Mouse (Mus musculus): ENCODE results near the gene Hist1h1d. TPM values are rescaled to one million over a fixed set of nuclear protein-coding genes. Genes with fewer than 3 reads are reported as not detected.
"Not testable (repeated sequence)": the region's sequence is repeated elsewhere in the genome, so short reads cannot be mapped to it uniquely, and the experiment has no call there.

The Hist1h1d gene
- polyA plus RNA-seq, 1 experiment, result 0.30 TPM

DNA sequence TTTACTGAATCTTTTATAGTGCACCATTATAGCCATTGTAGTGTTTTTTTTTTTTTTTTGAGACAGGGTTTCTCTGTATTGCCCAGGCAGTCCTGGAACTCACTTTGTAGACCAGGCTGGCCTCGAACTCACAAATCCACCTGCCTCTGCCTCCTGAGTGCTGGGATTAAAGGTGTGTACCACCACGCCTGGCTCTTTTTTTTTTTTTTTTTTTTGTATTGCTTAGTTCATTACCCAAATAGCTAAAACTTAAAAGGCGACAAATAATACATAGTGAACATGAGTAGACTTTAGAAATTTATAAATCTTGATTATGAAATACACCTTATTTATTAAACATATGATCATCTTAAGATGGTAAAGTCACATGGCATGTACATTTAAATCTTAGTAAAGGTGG, 11.6 kb upstream of the Hist1h1d start:
- WGBS, result 85% methylated on average over 3 of the region's 3 CpGs
- no peak overlapping the region for H3K4me3 ChIP-seq (ENCODE audit: extremely low read depth, insufficient read depth, insufficient read length)
- no peak for TF ChIP-seq CTCF (IDR thresholded peaks at IDR 0.05; ENCODE audit: extremely low read depth, insufficient read depth, insufficient read length, insufficient replicate concordance)
- no peak for TF ChIP-seq POLR2A (IDR thresholded peaks at IDR 0.05; ENCODE audit: low read depth, low read length)
- no peaks in the 10 kb centered on the region for H3K36me3 ChIP-seq (ENCODE audit: control insufficient read depth, insufficient read depth, low read length)
- no peak overlapping the region for H3K27ac ChIP-seq (ENCODE audit: insufficient read depth, low read length)
- no peak for DNase-seq (ENCODE audit: low read depth in 1 of 2, low spot score in 2 of 2)
- no peaks in the 10 kb centered on the region for H3K27me3 ChIP-seq (ENCODE audit: control insufficient read depth, insufficient read depth, low read length)
- no peaks in the 10 kb centered on the region for H3K4me1 ChIP-seq (ENCODE audit: control insufficient read depth, insufficient read depth, insufficient read length)

DNA sequence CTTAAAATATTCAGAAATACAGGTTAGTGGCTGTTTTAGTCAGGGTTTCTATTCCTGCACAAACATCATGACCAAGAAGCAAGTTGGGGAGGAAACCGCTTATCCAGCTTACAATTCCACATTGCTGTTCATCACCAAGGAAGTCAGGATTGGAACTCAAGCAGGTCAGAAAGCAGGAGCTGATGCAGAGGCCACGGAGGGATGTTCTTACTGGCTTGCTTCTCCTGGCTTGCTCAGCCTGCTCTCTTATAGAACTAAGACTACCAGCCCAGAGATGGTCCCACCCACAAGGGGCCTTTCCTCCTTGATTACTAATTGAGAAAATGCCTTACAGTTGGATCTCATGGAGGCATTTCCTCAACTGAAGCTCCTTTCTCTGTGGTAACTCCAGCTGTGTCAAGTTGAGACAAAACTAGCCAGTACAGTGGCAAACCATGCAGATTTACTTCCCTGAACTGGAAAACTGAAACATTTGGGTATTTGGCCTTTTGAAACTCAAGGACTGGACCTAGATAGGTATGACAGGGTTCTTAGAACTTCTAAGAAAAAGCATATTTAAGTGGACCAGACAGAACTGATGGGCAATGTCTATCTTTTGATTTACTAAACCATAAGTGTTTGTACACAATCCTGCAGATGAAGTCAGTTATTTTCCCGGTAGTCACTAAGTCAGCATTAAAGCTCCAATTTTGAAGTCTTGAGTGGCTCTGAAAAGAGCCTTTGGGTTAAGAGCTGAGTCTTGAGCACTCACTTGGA, 10.7 kb upstream of the Hist1h1d start:
- not testable (repeated sequence) for DNase-seq (ENCODE audit: low read depth in 1 of 2, low spot score in 2 of 2); H3K27me3 ChIP-seq (ENCODE audit: control insufficient read depth, insufficient read depth, low read length); H3K36me3 ChIP-seq (ENCODE audit: control insufficient read depth, insufficient read depth, low read length); H3K4me1 ChIP-seq (ENCODE audit: control insufficient read depth, insufficient read depth, insufficient read length)
- 24% methylated on average over 3 of the region's 3 CpGs for WGBS
- Histone ChIP-seq H3K27ac (ENCODE audit: insufficient read depth, low read length) (peak overlapping the region; percentile 96), H3K4me3 (ENCODE audit: extremely low read depth, insufficient read depth, insufficient read length) (peak overlapping the region; percentile 68)

DNA sequence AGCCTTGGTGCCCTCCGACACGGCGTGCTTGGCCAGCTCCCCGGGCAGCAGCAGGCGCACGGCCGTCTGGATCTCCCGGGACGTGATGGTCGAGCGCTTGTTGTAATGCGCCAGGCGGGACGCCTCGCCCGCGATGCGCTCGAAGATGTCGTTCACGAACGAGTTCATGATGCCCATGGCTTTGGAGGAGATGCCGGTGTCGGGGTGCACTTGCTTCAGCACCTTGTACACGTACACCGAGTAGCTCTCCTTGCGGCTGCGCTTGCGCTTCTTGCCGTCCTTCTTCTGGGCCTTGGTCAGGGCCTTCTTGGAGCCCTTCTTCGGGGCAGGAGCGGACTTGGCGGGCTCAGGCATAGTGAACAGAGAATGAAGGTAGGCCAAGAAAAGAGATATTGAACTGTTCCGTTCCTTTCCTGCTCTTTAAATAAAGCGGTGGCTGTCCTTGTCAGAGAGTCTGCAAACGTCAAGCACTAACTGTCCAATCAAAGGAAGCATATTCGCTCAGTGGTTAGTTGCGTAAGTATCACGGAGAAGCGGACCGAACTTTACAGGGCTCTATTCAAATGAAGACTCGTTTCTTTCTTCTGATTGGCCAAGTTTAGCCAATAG, 10.0 kb upstream of the Hist1h1d start, which contains the start of gene Hist1h2bh:
TSS of gene Hist1h2bh (minus strand) at position 394 of the 609 bp plus-strand sequence.
- WGBS, result under 1% methylated on average over 33 of the region's 42 CpGs
- not testable (repeated sequence) for H3K4me1 ChIP-seq (ENCODE audit: control insufficient read depth, insufficient read depth, insufficient read length); H3K36me3 ChIP-seq (ENCODE audit: control insufficient read depth, insufficient read depth, low read length); H3K27me3 ChIP-seq (ENCODE audit: control insufficient read depth, insufficient read depth, low read length)
- DNase-seq (ENCODE audit: low read depth in 1 of 2, low spot score in 2 of 2), result peak; percentile 61 to 93
- Histone ChIP-seq H3K4me3 (ENCODE audit: extremely low read depth, insufficient read depth, insufficient read length) (peak within 1 kb of the TSS; percentile 68), H3K27ac (ENCODE audit: insufficient read depth, low read length) (peak within 1 kb of the TSS; percentile 96)
- TF ChIP-seq POLR2A (IDR thresholded peaks at IDR 0.05; ENCODE audit: low read depth, low read length), result peak; percentile 72

DNA sequence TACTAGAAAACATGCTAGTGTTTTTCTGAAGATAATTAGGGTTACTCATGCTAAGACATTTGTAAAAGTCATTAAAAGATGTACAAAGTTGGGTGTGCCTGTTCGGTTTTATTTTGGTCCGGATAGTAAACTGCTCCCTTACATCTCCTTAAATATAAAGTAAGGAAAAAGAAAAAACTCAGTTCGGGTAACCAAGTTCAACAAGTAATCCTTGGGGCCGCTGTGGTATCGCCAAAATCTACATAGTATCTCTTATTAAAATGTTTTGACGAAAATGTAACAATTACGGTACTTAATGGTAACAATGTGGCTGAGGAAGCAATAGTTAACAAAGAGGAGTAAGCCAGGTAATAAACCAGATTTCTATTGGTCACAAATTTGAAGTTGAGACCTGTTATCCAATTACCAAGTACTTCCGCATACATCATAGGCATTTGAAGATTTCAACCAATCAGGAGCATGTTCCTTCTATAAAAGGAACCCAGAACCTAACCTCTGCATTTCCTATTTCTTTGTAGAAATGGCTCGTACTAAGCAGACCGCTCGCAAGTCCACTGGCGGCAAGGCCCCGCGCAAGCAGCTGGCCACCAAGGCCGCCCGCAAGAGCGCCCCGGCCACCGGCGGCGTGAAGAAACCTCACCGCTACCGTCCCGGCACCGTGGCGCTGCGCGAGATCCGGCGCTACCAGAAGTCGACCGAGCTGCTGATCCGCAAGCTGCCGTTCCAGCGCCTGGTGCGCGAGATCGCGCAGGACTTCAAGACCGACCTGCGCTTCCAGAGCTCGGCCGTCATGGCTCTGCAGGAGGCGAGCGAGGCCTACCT, 8.9 kb upstream of the Hist1h1d start, which contains the start of gene Hist1h3f:
TSS of gene Hist1h3f (plus strand) at position 88 of the 822 bp plus-strand sequence.
- Histone ChIP-seq H3K36me3 (ENCODE audit: control insufficient read depth, insufficient read depth, low read length) (no peaks in the 10 kb centered on the region), H3K4me1 (ENCODE audit: control insufficient read depth, insufficient read depth, insufficient read length) (no peaks in the 10 kb centered on the region), H3K4me3 (ENCODE audit: extremely low read depth, insufficient read depth, insufficient read length) (peak within 1 kb of the TSS; percentile 68), H3K27me3 (ENCODE audit: control insufficient read depth, insufficient read depth, low read length) (no peaks in the 10 kb centered on the region), H3K27ac (ENCODE audit: insufficient read depth, low read length) (peak within 1 kb of the TSS; percentile 96)
- under 1% methylated on average over 25 of the region's 45 CpGs for WGBS
- no peak for TF ChIP-seq CTCF (IDR thresholded peaks at IDR 0.05; ENCODE audit: extremely low read depth, insufficient read depth, insufficient read length, insufficient replicate concordance)
- peak; percentile 96 for TF ChIP-seq POLR2A (IDR thresholded peaks at IDR 0.05; ENCODE audit: low read depth, low read length)
- peak; percentile 46 to 95 for DNase-seq (ENCODE audit: low read depth in 1 of 2, low spot score in 2 of 2)

DNA sequence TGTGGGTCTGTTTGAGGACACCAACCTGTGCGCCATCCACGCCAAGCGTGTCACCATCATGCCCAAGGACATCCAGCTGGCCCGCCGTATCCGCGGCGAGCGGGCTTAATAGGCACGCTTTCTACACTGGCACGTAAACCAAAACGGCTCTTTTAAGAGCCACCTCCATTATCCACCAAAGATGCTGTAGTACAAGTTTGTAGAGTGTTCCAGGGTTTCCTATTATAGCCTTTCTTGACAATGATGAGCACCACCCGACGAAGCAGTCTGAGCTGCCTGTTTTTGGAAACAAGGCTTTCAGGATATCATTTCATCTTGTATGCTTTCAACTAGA, 8.3 kb upstream of the Hist1h1d start:
- DNase-seq (ENCODE audit: low read depth in 1 of 2, low spot score in 2 of 2); H3K27me3 ChIP-seq (ENCODE audit: control insufficient read depth, insufficient read depth, low read length); H3K36me3 ChIP-seq (ENCODE audit: control insufficient read depth, insufficient read depth, low read length); H3K4me1 ChIP-seq (ENCODE audit: control insufficient read depth, insufficient read depth, insufficient read length): not testable (repeated sequence)
- 0% methylated on average over 12 of the region's 14 CpGs for WGBS
- peak overlapping the region; percentile 52 for H3K4me3 ChIP-seq (ENCODE audit: extremely low read depth, insufficient read depth, insufficient read length)
- H3K27ac ChIP-seq (ENCODE audit: insufficient read depth, low read length), result peak overlapping the region; percentile 88

DNA sequence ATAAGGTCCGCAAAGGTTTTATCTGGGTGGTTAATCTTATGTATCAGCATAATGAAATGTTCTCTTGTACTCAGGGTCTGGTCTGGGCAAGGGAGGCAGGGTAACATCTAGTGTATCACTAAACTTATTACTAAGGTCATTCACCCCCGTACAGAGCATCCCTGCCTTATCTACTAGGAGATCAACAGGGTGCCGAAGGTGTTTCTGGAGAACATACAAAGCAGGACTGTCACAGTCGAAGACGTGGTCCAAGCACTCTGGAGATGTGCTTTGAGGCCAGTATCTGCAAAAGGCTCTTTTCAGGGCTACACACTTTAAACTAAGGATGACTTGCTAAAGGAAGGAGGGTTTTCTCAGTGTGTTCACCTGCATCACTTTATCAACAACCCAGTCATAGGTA, 6.4 kb upstream of the Hist1h1d start:
- no peak for DNase-seq (ENCODE audit: low read depth in 1 of 2, low spot score in 2 of 2)
- H3K4me1 ChIP-seq (ENCODE audit: control insufficient read depth, insufficient read depth, insufficient read length), result peaks cover 4% of the 10 kb centered on the region
- H3K27me3 ChIP-seq (ENCODE audit: control insufficient read depth, insufficient read depth, low read length), result no peaks in the 10 kb centered on the region
- WGBS, result 89% methylated on average over 5 of the region's 5 CpGs
- no peak overlapping the region for H3K4me3 ChIP-seq (ENCODE audit: extremely low read depth, insufficient read depth, insufficient read length)
- TF ChIP-seq CTCF (IDR thresholded peaks at IDR 0.05; ENCODE audit: extremely low read depth, insufficient read depth, insufficient read length, insufficient replicate concordance) (no peak), POLR2A (IDR thresholded peaks at IDR 0.05; ENCODE audit: low read depth, low read length) (no peak)
- H3K36me3 ChIP-seq (ENCODE audit: control insufficient read depth, insufficient read depth, low read length), result no peaks in the 10 kb centered on the region
- H3K27ac ChIP-seq (ENCODE audit: insufficient read depth, low read length), result no peak overlapping the region

DNA sequence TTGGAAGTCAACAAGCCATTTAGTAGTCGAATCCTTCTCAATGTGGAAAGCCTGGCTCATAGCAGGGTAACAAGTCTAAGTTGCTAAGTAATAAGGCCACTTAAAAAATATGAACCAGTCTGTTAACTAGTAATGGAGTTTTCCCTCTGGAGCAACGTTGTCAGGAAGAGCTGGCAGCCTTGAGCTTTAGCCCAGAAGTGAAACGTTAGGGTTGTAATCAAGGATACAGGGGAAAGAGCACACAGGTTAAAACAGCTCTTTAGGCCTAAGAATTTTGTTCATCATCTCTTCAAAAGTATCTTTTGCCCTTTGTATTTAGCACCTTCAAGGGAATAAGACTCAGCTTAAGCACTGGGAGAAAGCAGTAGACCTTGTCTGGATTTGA, 2.3 kb upstream of the Hist1h1d start:
- 9% methylated on average over 3 of the region's 3 CpGs for WGBS
- Histone ChIP-seq H3K27ac (ENCODE audit: insufficient read depth, low read length) (peak overlapping the region; percentile 22; the same call in 1 of the 2 replicates), H3K4me3 (ENCODE audit: extremely low read depth, insufficient read depth, insufficient read length) (peak overlapping the region; percentile 49; the same call in 1 of the 2 replicates), H3K27me3 (ENCODE audit: control insufficient read depth, insufficient read depth, low read length) (no peaks in the 10 kb centered on the region), H3K4me1 (ENCODE audit: control insufficient read depth, insufficient read depth, insufficient read length) (peaks cover 4% of the 10 kb centered on the region), H3K36me3 (ENCODE audit: control insufficient read depth, insufficient read depth, low read length) (no peaks in the 10 kb centered on the region)
- no peak for DNase-seq (ENCODE audit: low read depth in 1 of 2, low spot score in 2 of 2)
- no peak for TF ChIP-seq POLR2A (IDR thresholded peaks at IDR 0.05; ENCODE audit: low read depth, low read length)
- no peak for TF ChIP-seq CTCF (IDR thresholded peaks at IDR 0.05; ENCODE audit: extremely low read depth, insufficient read depth, insufficient read length, insufficient replicate concordance)

All from spleen, adult 2 months (tissue).